Mouse (Mus musculus) ovary, postnatal 14 days (tissue): Measurements from ENCODE around the gene Irf2bp2.
A peak's percentile ranks its signal among the peaks of the same experiment; 100 is the strongest.
"Not testable (repeated sequence)": the region's sequence is repeated elsewhere in the genome, so short reads cannot be mapped to it uniquely, and the experiment has no call there.

Experiments used
- DNase-seq: peaks from one replicate; pipeline ENCODE4 v3.0.0; 2022; ENCODE audit warnings: low spot score

The Irf2bp2 gene

DNA sequence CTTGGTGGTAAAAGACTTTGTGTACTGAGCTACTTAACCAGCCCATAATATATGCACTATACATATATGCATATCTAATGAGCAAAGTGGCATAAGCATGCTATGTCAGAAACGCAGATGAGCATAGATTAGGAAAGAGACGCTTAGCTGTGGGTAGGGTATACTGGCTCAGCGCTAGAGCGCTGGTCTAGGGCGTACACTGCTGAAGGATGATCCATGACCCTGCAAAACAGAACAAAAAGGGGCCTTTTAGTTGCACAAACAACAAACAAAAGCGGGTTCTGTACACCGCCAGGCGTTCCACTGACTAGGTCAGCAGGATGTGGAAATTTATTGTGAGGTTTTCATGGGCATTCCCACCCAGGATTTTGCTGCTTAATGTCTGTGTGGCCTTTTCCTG is 8.9 kb upstream of the Irf2bp2 start:
- DNase-seq, result no peak

DNA sequence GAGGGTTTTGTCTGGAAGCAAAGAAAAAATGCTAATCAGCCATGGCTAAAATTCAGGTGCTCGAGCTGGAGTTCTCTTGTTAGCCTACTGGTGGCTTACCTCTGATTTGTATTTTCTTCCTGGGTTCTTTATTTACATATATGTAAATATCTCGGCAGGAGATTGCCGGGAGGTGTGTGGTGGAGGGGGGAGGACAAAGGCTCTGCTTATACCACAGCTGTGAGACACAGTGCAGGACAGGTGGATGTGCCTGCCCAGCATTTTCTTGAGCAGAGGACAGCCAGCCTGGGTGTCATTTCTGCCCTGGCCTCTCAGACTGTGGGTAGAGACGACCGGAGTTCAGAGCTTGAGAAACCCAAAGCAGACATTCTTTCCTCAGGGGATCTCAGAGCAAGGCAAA is 7.5 kb upstream of the Irf2bp2 start:
- DNase-seq, result no peak

DNA sequence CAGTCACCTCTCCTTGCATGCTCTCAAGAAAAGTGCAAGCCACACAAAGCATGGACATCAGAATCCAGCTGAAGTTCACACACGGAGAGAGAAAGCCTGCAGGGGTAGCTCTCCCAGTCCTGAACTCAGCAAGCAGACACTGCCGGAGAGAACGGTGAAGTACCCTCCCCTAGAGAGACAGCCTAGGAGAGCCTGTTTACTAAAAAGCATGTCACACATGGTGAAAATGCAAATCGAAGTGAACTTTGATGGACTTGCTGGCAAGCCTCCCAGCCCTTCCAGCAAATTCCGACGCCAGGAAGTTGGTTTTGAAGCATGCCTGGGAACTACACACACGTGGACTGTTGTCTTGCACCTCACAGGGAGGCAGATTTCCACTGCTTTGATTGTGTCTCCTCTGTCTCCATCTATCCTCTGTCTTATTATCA is 7.0 kb upstream of the Irf2bp2 start:
- no peak for DNase-seq

DNA sequence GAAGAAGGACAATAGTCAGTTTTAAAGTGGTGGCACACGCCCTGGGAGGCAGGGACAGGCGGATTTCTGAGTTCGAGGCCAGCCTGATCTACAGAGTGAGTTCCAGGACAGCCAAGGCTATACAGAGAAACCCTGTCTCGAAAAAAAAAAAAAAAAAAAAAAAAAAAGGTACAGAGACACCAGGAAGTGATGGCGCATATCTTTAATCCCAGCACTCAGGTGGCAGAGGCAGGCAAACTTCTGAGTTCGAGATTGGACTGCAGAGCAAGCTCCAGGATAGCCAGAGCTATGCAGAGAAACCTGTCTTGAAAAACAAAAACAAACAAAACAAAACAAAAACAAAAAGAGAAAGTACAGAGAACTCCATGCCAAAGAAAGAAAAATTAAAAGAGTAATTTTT is 6.6 kb upstream of the Irf2bp2 start:
- DNase-seq, result not testable (repeated sequence)

DNA sequence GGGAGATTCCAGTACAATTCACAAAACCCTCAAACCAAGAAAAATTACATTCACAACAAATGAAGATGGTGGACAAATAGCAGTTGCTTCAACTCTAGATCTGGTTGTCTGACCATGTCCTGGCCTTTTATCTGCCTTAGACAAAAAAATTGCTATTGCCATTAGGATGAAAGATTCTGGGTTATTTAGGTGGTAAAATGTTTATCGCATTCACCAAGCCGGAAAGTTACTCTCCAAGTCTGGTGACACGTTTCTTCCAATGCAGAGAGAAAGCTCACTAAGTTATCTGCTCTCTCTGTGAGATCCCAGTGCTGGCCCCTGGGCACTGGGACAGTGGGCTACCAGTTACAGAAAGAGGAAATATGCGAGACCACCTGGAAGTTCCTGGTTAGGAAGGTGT is 5.5 kb upstream of the Irf2bp2 start:
- DNase-seq, result no peak

DNA sequence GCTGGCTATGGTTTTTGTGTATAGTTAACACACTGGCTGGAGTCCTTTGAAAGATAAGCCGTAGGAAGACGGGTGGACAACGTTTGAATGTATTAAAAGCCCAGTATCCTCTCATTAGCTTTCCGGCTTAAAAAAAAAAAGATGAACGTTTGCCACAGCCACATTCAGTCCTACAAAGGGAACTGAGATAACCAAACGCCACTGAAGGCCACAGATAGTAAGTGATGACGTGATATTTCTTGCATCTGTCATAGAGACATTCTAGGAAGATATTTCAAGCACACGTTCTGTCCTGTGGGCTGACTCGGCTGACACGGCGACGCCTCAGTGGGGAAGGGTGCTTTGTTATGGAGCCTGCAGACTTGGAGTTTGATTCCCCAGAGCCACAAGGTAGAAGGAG is 4.4 kb upstream of the Irf2bp2 start:
- DNase-seq, result no peak

DNA sequence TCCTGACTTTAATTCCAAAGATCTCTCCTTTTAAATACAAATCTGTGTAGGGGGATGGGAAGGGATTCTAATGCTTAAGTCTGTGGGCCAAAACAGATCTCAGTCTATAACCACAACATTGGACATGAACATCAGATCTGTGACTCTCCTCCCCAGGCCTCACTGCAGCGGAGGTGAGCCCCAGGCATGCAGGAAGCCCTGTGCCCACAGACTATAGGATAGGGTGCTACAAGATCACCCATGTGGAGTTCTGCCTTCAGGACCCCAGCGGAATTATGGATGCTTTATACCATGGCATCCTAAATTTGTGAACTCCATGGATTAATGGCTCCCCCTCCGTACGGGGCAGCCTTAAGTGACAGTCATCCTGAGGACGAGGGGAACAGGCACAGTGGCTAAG is 2.9 kb upstream of the Irf2bp2 start:
- DNase-seq, result no peak

DNA sequence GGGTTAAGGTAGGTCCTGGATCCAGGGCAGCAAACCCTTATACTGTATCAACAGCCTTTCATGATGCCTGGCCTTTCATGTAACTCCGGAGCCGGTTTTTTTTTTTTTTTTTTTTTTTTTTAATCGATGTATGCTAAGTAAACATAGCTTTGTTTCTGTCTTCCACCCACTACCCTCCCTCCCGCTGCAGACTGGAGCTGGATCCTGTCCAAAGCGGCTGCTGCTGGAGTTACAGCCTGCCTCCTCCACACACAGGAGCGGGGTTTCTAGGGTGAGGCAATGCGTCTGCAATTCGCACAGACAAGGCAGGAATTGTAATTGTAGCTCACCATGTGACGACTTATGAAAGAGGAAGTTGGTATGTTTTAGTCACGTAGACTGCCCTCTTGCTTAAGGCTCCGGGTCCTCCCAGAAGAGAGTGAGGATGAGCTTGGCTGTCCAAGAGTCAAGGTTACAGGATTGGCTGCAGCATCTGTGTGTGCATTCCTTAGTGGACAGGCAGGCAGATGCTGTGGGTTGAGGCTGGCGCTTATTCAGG is 2.4 kb upstream of the Irf2bp2 start:
- peak; percentile 86 for DNase-seq

DNA sequence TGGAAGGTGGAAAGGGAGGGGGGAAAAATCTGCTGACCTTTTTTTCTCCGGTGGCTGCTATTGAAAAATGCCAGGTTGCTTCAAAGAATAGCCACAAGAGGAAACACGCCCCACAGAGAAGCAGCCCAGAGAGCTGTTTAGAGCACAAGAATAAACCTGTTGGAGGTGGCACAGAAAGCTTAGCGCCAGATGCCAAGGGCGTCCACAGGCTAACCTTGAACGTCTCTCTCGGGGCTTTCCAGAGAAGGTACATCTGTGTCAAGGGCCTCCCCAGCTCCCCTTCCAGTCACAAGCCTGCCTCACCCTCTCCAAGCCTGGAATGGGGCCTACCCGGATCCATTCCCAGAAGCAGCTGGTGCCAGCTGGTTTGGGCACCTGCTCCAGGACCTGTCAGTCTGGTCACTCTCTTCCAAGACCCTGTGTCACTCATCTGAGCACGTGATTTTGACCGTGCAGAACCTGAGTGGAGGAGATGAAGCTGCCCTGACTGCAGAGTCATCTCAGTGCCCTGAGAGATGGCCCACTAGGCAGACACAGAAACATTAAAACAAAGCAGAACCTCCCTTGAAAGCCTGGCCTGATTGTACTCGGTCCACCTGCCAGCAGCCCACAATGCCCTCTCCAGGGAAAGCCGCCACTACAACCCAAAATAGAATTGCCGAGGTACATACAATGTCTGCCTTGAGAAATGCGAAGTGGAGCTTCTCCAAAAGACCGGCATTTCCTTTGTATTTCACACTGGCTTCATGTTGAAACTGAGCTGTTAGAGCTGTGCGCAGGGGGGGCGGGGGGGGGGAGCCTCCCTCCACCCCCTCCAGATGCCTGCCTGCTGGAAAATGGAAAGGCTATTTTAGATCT is 1.6 kb upstream of the Irf2bp2 start:
- peak; percentile 48 for DNase-seq

DNA sequence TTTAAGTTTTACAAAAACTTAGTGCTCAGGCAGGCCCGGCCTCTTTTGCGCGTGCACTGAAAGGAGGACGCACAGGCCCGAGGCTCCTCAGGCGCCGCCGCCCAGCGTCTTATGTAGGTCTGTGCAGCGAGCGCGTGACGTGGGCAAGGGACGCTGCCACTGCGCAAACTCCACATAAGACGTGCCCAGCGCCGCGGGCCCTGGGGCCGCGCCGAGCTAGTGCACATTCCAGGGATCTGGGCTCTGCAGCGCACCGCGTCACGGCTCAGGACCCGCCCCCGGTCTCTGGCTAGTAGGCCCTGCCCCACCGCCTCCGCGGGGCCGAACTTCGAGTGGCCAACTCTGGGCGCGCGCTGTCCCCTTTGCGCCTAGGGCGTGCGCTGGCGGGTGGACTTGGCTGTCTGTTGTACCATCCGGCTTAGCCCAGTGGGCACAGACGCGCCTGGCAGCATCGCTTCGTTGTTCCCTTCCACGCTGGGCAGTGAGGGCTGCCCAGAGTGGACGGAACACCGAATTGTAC is 755 bp upstream of the Irf2bp2 start:
- peak; percentile 95 for DNase-seq

DNA sequence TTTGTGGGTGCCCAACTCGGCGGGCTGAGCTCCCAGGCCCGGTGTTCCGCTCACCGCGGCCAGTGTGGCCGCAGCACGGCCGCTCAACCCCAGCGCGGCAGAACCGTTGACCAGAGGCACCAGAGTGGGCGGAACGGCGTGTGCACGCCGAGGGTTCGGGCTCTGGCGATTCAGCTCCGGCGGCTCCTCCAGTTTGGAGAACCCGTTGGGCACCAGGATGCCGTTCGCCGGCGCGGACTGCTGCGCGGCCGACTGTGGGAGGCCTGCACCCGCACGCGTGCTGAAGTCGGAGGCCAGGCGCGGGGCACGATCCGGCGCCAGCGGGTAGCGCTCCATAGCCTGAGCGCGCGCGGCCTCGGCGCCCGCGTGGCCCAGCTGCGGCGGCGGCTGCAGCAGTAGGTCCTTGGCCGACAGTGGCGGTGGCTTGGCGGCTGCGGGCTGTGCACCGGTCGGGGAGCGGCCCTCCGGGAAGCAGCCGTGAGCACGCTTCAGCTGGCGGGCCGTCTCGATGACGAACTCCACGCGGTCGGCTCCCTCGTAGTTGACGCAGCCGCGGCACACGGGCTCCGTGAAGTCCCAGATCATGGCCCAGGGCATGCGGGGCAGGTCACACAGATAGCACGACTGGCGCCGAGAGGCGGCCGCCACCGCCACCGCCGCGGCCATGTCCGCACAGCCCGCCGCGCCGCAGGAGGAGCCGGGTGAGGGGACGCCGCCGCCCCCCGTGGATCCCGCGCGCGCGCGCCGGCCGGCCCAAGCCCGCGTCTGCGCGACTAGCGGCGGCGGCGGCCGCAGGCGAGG is 815 bp downstream of the Irf2bp2 start:
- DNase-seq, result no peak

DNA sequence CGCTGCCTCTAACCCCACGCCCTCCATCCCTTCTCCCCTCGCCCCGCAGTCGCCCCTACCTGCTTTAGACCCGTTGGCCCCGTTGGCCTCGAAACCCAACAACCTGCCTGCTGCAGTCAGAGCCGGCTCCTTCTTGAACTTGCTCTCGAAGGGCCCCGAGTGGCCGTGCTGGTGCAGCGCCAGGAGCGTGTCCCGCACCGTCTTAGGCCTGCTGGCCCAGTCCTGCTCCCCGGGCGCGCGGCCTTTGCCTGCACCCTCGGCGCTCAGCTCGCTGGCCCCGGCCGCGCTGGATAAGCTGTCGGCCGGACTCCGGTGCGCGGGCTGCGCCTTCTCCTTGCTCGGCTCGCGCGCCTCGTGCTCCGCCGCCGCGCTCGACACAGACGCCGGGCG is 1.4 kb downstream of the Irf2bp2 start:
- DNase-seq, result no peak

DNA sequence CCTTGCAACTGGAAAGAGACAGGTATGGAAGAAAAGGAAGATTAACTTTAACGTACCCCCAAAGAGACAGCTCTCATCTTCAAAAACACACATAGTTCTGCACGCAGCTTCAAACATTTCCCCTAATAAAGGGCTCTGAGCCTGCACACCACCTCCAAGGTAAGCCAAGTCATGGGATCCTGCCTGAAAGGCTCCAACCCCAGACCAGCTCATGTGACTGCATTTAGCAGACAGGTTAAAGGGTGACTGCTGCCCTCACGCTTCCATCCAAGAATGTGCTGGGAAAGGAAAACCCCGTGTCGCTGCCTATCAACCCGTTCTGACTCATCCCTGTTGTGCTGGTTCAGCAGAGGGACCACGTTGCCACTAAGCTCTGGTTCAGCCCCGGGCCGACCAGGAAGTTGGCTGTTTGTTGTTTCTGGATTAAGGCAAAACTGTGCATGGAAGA is 1.9 kb downstream of the Irf2bp2 start:
- no peak for DNase-seq

DNA sequence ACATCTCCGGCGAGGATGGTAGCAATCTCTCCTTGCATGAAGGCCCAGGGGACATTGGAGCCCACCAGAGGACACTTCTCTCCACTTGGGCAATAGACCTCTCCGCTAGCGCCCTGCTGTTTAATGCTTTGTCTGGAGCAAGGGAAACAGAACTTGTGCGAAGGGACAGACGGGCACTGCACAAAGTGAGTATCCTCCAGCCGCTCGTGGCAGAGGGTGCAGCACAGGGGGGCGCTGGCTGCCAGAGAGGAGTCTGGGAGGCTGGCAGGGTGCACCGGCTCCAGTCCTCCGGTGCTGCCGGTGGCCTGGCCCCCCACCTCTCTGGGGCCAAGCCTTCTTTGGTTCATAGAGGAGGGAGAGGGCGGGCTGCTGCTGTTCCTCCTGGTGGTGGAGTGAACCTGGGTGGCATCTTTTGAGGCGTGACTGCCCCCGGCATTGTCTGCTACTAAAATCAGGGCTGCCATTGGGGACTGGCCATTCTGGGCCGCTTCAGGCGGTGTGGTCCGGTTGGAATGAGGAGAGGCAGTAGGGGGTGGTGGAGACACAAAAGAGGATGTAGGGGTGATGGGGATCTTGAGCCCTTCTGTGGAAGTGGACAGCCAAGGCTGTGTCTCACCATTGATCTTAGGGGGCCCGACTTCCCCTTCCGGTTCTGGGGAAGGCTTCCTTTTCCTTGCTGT is 2.5 kb downstream of the Irf2bp2 start:
- no peak for DNase-seq

DNA sequence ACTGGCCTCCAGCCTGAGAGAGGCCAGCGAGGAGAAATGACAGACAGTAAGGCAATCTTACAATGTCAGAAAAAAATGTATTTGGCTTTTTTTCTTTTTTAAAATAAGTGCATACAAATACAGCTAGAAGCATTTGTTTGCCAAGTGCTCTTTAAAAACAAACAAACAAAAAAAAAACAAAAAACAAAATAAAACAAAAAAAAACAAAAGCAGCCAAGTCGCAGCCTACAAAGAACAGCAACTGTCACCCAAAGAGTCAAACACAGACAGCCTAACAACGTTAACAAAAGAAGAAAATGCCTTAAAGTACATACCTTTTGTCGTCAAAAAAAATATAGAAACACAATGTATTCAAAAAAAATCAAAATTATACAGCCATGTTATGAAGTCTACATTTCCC is 3.2 kb downstream of the Irf2bp2 start:
- no peak for DNase-seq

DNA sequence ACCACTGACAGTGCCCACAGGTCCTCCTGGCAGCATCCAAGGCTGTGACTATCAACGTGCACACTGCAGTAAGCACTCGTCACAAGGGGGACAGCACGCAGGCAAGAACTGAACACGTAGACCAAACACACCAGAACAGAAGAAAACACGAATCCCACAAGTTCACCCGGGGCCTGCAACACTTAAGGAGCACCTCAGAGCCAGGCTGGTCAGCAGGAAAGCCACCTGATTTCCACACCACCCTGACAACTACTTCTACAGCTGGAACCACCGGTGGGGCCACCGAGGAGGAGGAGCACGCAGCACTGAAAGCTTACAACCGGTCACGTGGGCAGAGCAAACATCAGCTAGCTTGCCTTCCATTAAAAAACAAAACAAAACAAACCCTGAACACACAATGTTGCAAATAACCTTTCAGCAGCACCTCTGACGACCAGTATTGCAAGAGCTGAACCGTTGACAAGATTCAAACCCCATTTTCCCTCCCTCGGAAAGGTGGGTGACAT is 3.7 kb downstream of the Irf2bp2 start:
- DNase-seq, result no peak

DNA sequence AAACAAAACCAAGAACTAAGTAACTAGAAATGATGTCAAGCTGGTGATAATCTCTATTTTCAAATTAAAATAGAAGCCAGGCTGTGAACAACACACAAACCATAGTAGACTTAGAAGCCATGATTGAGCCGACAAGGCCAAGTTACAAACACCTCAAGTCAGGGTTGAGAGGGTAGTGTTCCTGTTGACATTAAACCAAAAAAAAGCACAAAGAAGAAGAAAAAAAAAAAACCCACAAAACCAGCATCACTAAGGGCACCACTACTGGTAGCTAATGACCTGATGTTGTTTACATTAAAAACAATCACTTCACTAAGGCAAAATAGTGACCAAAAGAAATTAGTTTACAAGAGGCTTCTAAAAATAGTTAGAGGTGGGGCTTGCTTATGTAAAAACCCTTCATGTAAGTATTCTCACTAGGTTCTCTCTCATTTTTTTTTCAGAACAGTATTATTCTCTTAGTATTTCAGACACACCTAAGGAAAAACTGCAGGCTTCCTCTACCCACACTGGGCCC is 4.2 kb downstream of the Irf2bp2 start:
- no peak for DNase-seq

DNA sequence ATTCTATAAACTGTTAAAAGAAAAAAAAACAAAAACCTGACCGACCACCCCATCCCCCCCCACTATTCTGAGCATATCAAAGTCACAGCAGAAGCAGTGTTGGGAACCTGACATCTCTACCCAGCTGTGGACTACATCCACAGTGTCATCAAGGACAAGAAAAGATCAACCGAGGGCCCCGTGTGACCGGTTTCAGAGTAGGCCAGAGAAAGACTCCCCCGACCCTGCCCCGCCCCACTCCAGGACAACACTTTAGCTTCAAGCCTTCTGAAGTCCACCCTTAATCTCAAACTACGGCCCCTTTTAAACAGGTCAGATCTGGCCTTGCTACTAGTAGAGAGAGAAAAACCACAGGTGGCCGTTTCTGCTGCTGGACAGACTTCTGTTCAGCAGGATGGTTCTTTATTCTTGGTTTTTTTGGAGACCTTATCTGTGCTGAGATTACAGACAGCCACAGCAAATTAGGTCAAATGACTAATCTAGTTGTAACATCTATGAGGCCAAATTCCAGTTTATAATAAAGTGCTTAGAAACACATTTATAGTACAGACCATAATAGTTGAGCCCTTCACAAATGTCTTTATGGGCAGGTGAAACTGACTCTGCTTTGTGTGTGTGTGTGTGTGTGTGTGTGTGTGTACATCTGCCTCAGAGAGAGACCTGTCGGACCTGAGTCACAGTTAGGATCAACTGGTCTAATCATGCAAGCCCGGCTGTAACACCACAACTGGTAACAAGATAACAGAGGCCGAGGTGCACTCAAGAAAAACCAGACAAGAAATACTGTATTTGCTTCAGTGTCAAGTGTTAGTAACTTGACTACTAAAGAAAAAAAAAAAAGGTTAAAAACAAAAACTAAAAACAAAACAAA is 4.9 kb downstream of the Irf2bp2 start:
- no peak for DNase-seq

DNA sequence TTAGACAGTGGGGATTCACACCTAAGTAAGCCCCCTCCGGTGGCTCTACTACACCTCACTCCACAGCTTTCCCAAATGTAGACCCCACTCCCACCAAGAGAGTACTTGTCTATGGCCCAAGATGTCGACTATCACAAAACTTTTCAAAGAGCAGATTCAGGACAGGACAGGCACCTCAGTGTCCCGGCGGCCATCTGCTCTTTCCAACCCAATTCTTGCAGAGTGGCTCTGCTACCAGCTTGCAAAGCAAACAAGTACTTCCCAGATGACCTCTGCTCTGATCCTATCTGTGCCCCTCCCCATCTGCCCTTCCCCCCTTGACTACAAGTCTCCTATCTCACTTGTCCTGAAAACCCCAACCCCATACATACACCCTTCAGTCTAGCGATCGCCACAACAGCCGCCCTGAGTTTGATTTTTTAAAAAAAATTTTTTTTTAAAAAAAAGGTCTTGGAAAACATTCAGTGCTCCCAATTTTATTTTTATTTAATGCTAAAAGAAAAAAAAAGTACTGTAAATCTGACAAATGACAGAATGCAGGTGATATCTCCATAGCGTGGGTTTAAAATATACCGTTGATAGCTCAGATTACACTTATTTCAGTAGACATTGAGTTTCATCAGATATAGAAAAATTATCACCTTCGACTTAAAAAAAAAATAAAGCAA is 5.8 kb downstream of the Irf2bp2 start:
- no peak for DNase-seq
